ENCODE assay signal across 9 mouse cellular contexts in genomic region chr6:117675059-117675800, GRCm38 (mm10).
A peak's percentile ranks its signal among the peaks of the same experiment; 100 is the strongest.
DNase-seq lines count a peak whose midpoint lies in the region; ATAC-seq and TF ChIP-seq lines count a peak whose summit lies in the region.
"Had no signal": no experiment of that assay in that cellular context is flagged by ENCODE, and none has a peak within 500 bp of the region (broad histone marks: within the 10 kb centered on the region; RNA-seq: fewer than 3 reads in every experiment).

No protein-coding gene starts in this region.

- no peaks in the 10 kb centered on the region for H3K4me1 ChIP-seq in G1E (ENCODE audit: insufficient read depth, low read depth, low read length)
- H3K4me1 ChIP-seq in embryonic facial prominence, embryonic 10.5 days, result peaks cover 65% of the 10 kb centered on the region

- H3K9me3 ChIP-seq in G1E (replicated peaks), result peaks cover 56% of the 10 kb centered on the region
- no peaks in the 10 kb centered on the region for H3K9me3 ChIP-seq in embryonic facial prominence, embryonic 10.5 days

- no peaks in the 10 kb centered on the region for H3K27me3 ChIP-seq in G1E (ENCODE audit: insufficient read depth, low read length)
- H3K27me3 ChIP-seq in embryonic facial prominence, embryonic 10.5 days (replicated peaks; ENCODE audit: low read depth, poor library complexity, severe bottlenecking), result no peaks in the 10 kb centered on the region

- H3K27ac ChIP-seq in embryonic facial prominence, embryonic 10.5 days (replicated peaks), result peak overlapping the region; percentile 70
- H3K27ac ChIP-seq: macrophage had no signal

- no peaks in the 10 kb centered on the region for H3K36me3 ChIP-seq in G1E (replicated peaks)
- no peaks in the 10 kb centered on the region for H3K36me3 ChIP-seq in embryonic facial prominence, embryonic 10.5 days (replicated peaks)

- DNase-seq in heart, postnatal 14 days, result peak; percentile 22 to 43
- DNase-seq in heart, adult 9 months (ENCODE audit: low spot score in 2 of 2), result no peak
- peak; percentile 53 for DNase-seq in 3134 (ENCODE audit: extremely low read depth, insufficient read length, low spot score)
- DNase-seq in G1E (ENCODE audit: low spot score), result no peak
- peak; percentile 78 for DNase-seq in embryonic facial prominence, embryonic 10.5 days (ENCODE audit: low spot score)
- no peak for DNase-seq in frontal cortex, postnatal 14 days (ENCODE audit: low spot score in 2 of 2)
- no peak for DNase-seq in urinary bladder, postnatal 36 days (ENCODE audit: low spot score in 2 of 2)

- intact Hi-C loops in heart, postnatal 14 days (cut with DNase I), result no loop called here

- no peak for ATAC-seq in G1E (ENCODE audit: extremely low read depth, insufficient number of reproducible peaks, low FRiP score, poor library complexity, severe bottlenecking)
- ATAC-seq in monocyte, adult 5-6 weeks (replicated peaks; ENCODE audit: insufficient number of reproducible peaks, low FRiP score, low TSS enrichment, poor library complexity, severe bottlenecking), result peak; percentile 61

- H3K4me3 ChIP-seq in G1E (ENCODE audit: low read depth, low read length), result peak overlapping the region; percentile 20; the same call in 1 of the 2 replicates
- no peak overlapping the region for H3K4me3 ChIP-seq in embryonic facial prominence, embryonic 10.5 days

- 58% methylated on average over 15 of the region's 15 CpGs for WGBS in embryonic facial prominence, embryonic 10.5 days

- TF ChIP-seq CTCF in G1E (IDR thresholded peaks at IDR 0.05; ENCODE audit: low read depth, low read length), result no peak

Comparison
In these comparisons a context has a peak if more than half of its experiments do, and no peak if none do; other contexts are left out.
1. DNase-seq: peak in heart, postnatal 14 days (2 of 2), 3134 (single experiment) and embryonic facial prominence, embryonic 10.5 days (single experiment); none in heart, adult 9 months (0 of 2), G1E (single experiment), frontal cortex, postnatal 14 days (0 of 2) and urinary bladder, postnatal 36 days (0 of 2).